Mouse (Mus musculus) thymus, postnatal 10 days (tissue): ENCODE measurements around the gene Prss22.
"Not testable (repeated sequence)": the region's sequence is repeated elsewhere in the genome, so short reads cannot be mapped to it uniquely, and the experiment has no call there.

Experiments
- DNase-seq, 2 experiments: peaks; one replicate each; pipeline ENCODE4 v3.0.0; 2021; ENCODE audit warnings: low spot score in 2 of 2

The Prss22 gene

DNA sequence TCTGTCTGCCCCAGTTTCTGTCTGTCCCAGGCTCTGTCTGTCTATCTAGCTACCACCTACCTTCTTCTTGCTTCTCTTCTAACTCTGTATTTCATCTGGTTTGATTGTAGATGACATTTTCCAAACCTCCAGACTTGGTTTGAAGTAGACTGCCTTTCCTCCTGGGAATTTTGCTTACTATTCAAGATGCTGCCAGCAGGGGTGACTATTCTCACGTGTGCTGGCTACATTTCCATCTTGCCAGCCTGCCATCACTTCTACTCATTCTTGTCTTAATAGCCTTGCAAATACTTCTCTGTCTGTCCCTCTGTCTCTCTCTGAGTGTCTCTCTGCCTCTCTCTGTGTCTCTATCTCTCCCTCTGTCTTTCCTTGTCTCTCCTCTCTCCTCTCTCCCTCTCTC lies 2.5 kb downstream of the Prss22 start:
- no peak for DNase-seq

DNA sequence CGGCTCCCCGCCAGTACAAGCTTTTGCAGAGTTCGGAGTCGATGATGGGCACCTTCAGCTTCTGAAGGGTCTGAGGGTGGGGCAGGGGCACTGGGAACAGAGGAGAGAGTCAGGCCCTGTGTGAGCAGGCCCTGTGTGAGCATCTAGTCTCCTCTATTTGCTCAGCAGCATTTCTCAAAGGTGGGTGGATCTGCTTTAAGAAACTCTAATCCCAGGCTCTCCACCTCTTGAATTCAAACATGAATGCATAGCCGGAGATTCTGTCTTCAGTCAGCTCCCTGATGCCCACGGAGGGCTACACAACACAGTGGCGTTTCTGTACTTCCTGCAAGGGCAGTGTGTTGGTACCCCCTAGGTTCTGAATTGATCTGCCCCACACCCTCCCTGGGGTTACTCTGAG lies 3.2 kb downstream of the Prss22 start:
- no peak for DNase-seq

DNA sequence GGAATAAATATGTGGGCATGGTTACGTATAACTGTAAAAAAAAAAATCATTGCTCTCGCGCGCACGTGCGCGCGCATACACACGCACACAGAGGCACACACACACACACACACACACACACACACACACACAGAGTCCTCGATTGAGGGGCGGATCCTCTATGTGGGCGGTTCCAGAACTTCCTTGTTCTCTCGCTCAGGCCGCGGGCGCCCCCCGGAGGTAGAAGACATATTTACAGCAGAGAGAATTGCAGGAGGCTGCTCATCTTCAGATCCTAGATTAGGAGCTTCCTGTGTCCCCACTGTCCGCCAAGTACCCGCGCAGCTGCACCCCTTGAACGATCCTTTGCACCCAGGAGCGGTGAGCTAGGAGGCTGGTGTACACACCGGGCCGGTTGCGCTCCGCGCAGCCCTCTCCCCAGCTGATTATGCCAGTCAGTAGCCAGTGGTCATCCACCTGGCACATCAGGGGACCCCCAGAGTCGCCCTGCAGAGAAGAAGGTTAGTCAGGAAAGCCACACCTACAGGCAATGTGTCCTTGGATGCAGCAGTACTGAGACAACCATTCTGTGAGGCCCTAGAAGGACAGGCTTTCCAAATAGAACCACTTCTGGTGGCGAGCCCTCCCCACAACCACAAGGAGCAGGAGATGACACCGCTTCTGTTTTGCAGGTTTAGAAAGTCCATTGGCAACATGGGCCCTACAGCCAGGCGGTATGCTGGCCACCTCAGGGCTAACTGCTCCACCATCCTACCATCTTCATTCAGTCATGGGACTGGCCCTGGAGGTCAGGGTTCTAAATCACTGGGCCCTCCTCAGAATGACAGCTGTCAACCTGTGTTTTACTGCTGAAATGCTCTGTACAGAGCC lies 4.1 kb downstream of the Prss22 start:
- peak; percentile 87 to 95 for DNase-seq

DNA sequence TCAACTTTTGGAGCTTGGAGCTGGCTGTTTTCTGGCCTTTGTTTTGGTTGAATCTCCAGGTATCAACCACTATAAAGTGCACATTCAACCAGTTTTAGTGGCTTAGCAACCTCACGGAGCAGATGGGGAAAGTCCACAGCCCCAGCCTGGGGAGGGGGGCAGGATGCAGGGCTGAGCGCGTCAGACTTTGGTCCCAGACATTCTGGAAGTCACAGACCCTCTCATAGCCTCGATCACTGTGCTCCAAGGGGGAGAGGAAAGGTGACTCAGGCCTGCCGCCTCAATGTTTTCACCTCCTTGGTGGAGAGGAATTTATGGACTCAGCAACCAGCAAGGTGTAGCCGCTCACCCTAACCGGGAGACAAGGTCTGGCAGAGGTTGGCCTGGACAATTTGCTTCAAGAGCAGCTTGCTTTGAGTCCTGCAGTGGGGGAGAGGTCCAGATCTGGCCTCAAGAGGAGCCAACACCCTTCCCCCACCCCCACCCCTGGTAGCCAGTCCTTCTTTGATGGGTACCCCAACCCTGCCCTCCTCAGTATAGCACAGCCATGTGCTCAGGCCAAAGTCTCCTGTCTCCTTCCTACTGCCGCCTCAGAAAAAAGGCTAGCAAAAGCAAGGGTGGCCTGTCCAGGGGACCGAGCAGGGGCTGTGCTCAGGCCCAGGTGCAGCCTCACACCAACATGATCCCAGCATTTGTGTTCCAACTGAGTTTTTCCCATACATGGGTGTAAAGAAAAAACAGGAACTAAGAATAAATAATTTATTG lies 4.9 kb downstream of the Prss22 start:
- DNase-seq: no peak

DNA sequence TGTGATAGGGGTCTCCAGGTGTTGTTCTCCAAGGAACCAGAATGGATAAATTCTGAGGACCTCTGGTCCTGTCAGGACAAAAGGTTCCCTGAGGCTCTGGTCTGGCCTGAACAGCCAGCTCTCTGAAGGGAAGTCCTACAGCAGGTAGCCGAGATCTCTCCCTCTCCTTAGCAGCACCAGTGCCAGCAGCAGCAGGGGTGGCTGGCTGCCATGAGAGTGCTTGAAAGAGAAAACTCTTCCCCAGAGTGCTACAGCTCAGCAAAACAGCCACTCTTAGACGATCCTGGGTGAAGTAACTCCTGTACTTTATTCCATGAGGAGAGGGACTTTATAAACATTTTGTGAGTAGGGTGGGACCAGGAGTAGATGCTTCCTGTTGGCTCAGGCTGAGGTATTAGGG lies 8.1 kb downstream of the Prss22 start:
- no peak for DNase-seq

DNA sequence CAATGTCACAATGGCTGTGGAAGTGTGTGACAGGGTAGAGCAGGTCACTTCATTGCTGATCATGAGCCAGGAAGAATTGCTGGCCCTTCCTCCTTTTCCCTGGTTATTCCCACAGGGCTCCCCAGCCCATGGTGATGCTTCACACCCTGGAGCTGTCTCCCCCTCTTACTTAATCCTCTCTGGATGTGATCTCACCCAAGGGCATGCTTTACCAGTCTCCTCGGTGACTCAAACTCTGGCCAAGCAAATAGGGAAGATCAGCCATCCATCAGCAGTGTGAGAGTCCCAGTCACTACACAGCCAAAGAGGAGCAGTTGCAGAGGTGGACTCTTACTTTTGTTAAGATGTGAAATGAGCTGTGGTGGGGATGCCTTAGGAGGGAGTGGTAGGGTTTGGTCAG lies 12.9 kb downstream of the Prss22 start:
- DNase-seq: no peak

DNA sequence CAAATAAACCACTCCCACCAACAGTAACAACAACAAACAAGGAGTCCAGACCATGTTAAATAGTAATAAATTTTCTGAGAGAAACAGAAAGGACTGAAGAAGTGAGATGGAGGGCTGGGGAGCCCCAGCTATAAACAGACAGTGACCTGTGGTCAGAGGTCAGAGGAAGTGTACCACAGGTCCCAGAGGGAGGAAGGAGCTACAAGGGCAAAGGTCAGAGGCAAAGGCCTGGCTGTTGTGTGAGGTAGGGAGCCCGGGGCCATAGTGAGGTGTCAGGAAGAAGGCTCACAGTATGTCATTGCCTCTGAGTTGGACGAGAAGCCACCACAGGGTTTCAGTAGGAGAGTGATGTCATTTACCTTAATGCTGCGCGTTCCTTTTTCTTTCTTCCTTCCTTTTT lies 15.0 kb downstream of the Prss22 start:
- no peak for DNase-seq

DNA sequence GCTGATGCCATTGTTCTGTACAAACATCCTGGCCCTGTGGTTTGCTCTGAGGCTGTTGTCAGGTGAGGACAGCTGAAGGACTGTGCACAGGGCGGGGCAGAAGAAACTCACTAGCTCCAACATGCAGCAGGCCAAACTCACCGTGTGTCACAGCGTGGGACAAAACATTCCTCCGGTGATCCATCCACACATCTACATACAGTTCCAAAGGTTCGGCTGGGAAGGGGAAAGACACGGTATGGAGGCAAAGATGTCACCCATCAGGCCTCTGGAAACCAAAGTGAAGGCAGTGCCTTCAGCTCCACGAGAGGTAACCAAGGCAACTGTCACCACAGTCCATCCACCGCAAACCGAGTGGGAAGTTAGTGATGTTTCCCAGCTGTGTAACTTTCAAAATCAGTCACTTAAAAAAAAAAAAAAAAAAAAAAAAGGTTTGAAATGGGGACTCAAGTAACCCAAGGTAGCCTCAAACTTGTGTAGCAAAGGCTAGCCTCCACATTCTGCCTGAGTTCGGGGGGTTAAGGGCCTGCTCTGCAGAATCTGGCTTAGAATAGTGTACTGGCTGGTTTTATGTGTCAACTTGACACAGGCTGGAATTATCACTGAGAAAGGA lies 17.5 kb downstream of the Prss22 start, which contains the start of gene Prss30:
Prss30 (minus strand) TSS at position 270 of the 613 bp plus-strand sequence.
- DNase-seq: no peak

DNA sequence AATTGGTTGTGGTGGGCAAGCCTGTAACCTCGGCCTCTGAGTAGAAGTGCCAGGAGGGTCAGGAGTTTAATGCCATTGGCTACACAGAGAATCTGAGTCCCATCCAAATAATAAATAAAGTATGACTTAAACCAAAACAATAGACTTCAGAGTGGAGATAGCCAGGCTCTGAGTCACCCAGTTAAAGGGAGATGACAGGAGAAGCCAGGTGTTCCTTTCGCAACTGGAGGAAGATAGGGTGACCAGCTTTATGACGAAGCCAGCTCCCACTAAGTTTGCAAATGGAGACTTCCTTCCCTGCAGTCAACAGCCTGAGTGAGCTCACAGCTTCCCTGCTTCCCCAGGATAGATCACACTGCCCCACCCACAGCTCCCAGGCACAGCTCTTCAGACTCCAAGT lies 18.4 kb downstream of the Prss22 start:
- no peak for DNase-seq

DNA sequence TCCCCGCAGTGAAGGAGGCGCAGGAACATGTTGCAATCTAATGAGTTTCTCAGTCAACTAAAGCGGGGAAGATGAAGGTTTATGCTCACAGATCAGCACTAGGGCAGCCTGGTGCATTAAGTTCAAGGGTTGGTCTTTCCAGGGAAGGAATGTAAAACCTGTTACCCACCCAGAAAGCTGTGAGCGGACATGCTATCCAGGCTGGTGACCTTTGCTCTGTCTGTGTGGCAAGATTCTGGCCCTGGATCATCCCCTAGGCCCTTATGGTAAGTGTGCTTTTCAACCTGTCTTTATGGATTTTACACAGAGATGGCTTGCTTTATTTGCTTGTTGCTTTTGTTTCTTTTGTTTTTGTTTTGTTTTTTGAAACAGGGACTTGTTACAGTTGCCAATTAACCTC lies 21.2 kb downstream of the Prss22 start:
- DNase-seq: no peak

DNA sequence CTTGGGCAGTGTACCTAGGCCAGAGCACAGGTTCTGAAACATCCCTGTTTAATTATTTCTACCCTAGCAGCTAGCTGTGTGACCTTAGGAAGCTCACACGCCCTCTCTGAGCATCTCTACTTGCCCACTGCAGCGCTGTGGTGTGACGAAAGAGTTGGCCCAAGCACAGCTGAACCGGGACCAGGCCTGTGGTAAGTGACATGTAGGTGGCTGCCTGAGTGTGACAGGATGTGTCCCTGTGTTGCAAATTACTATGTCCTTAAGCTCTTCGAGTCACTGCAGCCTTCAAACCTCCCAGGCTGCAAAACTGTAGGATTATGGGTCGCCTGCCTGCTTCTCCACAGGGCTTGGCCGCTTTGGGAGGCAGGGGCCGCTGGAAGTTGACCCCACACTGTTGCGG lies 26.6 kb downstream of the Prss22 start:
- no peak for DNase-seq

DNA sequence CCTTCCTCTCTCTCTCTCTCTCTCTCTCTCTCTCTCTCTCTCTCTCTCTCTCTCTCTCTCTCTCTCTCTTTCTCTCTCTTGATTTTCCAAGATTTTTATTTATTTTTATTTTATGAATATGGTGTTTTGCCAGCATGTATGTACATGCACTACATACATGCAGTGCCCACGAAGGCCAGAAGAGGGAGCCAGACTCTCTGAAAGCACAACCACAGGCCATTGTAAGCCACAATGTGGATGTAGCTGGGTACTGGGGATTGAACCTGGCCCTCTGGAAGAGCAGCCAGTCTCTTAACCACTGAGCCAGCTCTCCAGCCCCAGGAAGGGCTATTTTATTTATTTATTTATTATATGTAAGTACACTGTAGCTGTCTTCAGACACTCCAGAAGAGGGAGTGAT lies 28.7 kb downstream of the Prss22 start:
- DNase-seq: peak; percentile 46 to 78

DNA sequence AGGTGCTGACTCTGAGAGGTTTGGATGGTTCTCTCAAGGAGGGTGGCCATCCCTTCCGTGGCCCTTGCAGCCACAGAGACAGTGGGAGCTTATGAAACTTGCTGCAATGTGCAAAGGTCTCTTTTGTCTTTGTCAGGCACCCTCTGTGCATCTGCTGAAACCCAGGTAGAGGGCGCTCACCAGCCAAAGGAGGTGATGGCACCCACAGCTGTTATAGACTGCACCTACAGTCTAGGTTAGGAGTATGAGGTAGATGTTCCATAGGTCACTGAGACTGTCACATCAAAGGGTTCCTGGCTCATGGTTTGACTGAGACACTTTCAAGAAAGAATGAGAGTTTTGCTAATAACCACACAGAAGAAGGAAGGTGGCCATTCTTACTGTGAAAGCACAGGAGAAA lies 29.1 kb downstream of the Prss22 start:
- peak in 1 of 2 experiments; percentile 39 for DNase-seq

DNA sequence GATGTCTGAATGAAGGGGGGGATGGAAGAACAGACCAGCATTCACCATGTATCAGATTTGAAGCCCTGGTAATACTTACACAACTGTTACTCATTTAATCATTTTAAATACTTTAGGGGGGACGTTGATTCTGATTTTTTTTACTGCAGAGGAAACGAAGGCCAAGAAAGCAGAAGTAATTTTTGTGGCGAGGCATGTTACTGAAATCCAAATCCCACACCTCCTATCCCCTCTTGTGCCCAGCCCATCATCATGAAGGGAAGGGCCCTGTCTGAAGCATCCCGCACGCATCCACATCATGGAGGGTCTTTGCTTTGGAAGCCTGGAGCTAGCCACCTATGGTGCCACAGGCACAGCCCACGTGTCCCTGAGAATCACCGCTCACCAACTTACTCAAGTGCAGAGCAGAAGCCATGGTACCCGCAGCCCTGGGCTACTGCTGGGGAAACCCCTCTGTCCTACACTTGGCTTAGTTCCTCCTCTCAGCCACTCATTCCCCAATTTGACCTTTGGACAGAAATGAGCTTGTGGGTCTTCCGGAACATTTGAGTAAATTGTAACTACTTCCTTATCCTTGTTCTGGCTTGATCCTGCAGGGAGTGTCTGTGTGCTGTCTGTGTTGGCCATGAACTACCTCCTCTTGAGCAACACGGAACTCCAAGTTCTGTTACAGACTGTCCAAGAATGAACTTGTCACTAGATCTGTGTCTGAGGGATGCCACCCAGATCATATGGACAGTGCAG lies 31.1 kb downstream of the Prss22 start:
- DNase-seq: no peak

DNA sequence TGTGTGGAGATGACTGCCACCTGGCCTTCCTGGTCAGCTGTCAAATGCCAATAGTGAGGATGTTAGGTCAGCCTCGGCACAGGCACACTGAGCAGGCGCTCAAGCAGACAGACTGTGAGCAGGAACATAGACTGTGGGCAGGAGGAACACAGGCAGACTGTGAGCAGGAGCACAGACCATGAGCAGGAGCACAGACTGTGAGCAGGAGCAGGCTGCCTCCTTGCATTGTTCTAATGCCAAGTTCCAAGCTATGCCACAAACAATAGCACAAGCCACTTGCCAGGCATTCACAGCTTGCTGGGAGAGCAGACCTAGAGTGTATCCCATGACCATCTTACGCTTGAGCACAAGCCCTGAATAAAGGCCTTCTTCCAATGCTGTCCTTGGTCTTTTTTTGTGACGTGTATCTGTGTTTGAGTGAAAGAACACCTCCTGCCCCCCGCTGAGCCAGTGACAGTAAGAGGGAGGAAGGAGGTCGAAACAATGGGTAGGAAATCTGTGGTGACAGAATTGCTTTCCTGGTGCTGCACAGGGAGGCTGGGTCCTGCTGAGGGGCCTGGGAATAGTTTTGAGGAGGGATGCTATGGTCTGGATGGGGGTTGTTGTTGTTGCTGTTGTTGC lies 32.0 kb downstream of the Prss22 start:
- no peak for DNase-seq

DNA sequence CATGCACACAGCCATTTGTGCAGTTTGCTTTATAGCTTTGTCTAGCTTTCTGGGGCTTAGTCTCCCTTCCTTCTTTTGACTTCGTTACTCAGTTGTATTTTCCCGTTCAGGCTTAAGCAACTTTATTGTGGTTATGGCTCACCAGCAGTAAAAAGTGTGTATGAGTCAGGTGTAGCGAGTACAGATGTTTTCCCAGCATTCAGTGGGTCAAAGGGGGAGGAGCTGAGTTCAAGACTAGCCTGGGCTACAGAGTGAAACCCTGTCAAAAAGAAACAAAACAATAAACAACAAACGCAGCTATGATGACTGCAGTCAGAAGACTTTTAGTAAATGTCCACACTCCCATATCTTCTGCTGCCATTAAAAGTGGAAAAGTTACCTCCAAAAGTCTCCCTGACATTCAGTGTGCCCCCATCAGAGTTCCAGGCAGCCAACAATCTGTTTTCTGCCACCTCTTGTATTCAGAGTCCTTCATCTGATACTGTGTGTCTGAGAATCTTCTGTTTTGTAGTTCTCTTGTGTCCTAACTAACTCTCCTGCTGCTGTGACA lies 36.3 kb downstream of the Prss22 start:
- no peak for DNase-seq

DNA sequence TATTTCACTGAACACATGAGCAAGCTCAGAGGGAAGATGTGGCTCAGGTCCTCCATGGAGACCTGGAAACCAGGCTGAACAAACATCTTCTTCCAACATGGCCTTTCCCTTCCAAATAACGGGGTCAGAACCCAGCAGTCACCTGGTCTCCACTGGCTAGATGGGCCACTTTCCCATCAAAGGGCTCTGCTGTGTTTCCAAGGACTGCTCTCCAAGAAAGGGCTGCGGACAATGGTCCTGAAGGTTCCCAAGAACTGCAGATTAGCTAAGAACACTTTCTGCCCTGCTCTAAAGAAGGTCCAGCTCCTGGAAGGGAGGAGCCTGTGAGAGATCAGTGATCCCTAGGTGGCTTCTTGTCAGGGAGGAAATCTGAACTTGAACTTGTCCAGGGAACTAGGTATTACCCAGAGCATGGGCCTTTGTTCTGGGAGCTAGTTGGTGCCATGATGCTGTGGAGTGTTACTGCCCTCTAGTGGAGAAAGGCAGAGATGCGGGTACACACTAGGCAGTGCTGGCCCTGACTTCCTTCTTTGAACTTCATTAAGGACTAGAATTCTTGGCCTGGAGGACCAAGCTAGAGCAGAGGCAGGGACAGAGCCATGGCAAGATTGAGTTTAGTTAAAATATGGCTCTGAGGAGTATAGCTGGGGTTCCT lies 37.7 kb downstream of the Prss22 start:
- peak; percentile 40 to 73 for DNase-seq

DNA sequence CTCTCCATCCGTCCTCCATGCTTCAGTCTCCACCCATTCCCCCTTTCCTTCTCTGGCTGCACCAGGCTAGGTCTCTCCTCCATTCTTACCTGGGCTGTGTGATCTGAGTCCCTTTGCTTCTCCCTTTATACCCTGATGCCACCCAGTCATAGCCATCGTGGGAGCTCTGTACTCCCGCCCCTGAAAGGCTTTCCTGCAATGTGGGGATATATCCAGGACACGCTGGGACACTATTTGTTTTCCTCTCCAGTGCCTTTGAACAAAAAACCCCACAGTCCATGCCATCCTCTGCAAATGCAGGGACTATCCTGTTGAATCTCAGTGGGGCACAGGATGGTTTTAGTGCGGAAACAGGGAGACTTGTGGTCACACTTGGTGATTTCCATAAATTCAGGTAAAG lies 42.7 kb downstream of the Prss22 start, which contains the start of gene Sbpl:
Sbpl (minus strand) TSS at position 101 of the 400 bp plus-strand sequence.
- no peak for DNase-seq

DNA sequence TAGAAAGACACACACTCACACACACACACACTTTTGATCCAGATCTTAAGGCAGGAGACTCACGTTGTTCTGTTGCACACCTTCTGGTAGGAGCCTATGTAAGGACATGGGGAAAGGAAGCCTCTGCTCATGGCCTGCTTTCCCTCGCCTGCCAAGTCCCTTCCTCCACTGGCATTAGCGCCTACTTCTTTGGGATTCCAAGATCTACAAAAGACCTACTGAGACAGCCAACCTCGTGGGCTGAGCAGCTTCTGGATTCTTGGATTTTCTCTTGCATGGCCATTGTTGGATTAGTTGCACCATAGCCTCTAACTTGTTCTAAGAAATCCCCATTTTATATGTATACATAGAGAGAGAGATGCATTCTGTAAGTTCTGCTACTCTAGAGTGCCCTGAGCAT lies 47.1 kb downstream of the Prss22 start:
- not testable (repeated sequence) for DNase-seq

DNA sequence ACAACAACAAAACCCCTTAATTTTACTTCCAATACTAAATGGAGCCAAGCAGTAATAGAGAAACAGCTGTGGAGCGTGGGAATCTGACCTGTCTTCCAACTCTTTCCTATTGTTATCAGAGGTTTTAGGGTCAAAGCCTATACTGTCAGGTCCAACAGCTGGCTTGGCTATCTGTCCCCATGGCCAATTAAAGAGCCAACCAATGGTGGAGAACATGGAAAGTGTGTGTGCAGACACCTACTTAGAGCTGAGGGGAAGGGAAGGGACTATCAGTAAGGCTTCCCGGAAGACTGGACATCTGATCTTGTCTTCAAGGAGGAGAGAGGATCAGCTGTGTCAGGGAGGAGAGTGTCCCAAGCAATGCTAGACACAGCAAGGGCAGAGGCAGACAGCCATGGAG lies 48.8 kb downstream of the Prss22 start:
- no peak for DNase-seq
